Mouse (Mus musculus) cerebellum, adult 2 months (tissue): ENCODE data around the gene Adgb.

ENCODE experiments used
- CTCF ChIP-seq: fragments of 200-500 bp; IDR thresholded peaks from 2 replicates; pipeline ENCODE4 v1.5.1; 2011; ENCODE audit warnings: low read depth, mild to moderate bottlenecking, control low read depth, low read length, moderate library complexity, borderline replicate concordance; ENCODE audit not compliant: insufficient read depth
- POLR2A ChIP-seq: fragments of 200-500 bp; IDR thresholded peaks from 2 replicates; pipeline ENCODE4 v1.6.1; 2011; ENCODE audit warnings: low read length, control low read depth, borderline replicate concordance; ENCODE audit not compliant: insufficient read depth

DNA sequence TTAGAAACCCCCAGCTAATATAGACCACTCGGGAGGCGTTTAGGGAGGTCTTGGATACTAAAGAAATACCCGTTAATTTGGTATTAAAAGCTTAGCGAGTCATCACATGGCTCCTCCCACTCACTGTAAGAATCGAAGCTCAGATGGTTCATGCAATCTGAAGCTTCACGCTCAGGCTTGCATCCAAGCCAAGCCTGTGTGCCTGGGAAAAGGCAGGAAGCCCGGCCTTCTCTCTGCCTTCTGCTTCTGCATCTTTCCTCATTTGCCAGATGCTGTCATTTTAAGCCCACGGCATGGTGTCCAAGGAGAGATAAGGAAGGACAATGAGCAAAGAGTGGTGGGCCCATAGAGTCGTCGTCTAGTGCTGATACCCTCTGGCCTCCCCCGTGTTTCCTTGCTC, 149.2 kb downstream of the Adgb start:
- TF ChIP-seq CTCF (no peak), POLR2A (no peak)
